Mouse (Mus musculus): Measurements from ENCODE around the gene Tnni3. TPM values are rescaled to one million over a fixed set of nuclear protein-coding genes. Genes with fewer than 3 reads are reported as not detected.
"Not testable (repeated sequence)": the region's sequence is repeated elsewhere in the genome, so short reads cannot be mapped to it uniquely, and the experiment has no call there.

Gene Tnni3
- polyA plus RNA-seq (2016; fragmentation: Nextera tagmentation; extraction: Ambion mirVana), result 2.7 and 3.6 TPM in 2 replicates

DNA sequence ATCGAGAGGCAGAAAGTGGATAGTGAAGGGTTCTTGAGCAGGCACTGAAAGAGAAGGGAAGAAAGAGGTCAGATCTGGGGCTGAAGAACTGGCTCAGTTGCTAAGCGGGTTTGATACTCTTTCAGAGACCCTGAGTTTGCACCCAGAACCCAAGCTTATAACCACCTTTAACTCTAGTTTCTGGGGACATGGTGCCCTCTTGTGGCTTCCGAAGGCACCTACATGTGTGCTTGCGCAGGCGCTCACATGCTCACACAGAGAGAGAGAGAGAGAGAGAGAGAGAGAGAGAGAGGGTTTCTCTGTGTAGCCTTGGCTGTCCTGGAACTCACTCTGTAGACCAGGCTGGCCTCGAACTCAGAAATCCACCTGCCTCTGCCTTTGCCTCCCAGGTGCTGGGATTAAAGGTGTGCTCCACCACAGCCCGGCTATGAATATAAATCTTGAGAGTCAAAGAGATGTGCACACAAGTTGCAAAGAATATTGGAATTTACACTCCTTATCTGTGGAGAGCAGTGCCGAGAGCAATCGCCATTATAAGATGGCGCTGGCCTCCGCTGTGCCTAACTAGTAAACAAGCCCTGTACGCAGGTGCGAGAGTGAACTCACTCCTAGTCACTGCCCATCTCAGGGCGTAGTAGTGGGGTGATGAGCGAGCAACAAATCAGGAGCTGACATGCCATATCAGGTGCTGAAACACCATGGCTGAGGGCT lies at the start of gene Tnni3:
Gene Tnni3 (minus strand): TSS at position 18 of the 711 bp plus-strand sequence.
- 70% methylated on average over 15 of the region's 15 CpGs for WGBS
- not testable (repeated sequence) for H3K27ac ChIP-seq (replicated peaks); H3K36me3 ChIP-seq (replicated peaks); H3K9me3 ChIP-seq; H3K4me3 ChIP-seq
- peak; percentile 71 for DNase-seq (ENCODE audit: low spot score)
- Histone ChIP-seq H3K27me3 (replicated peaks; ENCODE audit: low read depth, poor library complexity, severe bottlenecking) (peaks cover 56% of the 10 kb centered on the region), H3K4me1 (peaks cover 36% of the 10 kb centered on the region)

GRCm38 (mm10) chr7:4572361-4572760 lies 48.3 kb upstream of the Tnni3 start:
- 71% methylated on average over 2 of the region's 2 CpGs for WGBS
- not testable (repeated sequence) for H3K27ac ChIP-seq (replicated peaks); H3K4me3 ChIP-seq; H3K4me1 ChIP-seq; DNase-seq (ENCODE audit: low spot score); H3K9me3 ChIP-seq; H3K36me3 ChIP-seq (replicated peaks); H3K27me3 ChIP-seq (replicated peaks; ENCODE audit: low read depth, poor library complexity, severe bottlenecking)

GRCm38 (mm10) chr7:4562660-4563059 lies 38.6 kb upstream of the Tnni3 start:
- no peaks in the 10 kb centered on the region for H3K36me3 ChIP-seq (replicated peaks)
- H3K4me3 ChIP-seq, result no peak overlapping the region
- H3K27me3 ChIP-seq (replicated peaks; ENCODE audit: low read depth, poor library complexity, severe bottlenecking), result no peaks in the 10 kb centered on the region
- no peak for DNase-seq (ENCODE audit: low spot score)
- H3K27ac ChIP-seq (replicated peaks), result no peak overlapping the region
- H3K4me1 ChIP-seq, result no peaks in the 10 kb centered on the region
- WGBS, result 86% methylated on average over 3 of the region's 3 CpGs
- H3K9me3 ChIP-seq, result no peaks in the 10 kb centered on the region

DNA sequence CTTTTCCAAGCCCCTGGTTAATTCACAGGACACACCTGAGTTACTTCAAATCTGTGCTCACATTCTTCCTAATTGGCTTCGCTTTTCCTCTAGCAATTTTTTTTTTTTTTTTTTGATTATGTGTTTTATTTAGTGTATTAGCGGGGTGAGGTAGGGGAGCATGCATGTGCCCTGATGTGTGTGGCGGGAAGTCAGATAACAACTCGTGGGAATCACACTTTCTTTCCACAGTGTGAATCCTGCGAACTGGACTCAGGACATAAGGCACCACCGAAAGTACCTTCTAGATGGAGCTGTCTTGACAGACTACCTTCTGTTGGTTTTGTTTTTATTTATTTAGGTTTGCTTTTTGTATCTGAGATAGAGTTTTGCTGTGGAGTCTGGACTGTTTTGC lies 33.1 kb upstream of the Tnni3 start:
- no peak overlapping the region for H3K4me3 ChIP-seq
- H3K36me3 ChIP-seq (replicated peaks), result no peaks in the 10 kb centered on the region
- H3K27ac ChIP-seq (replicated peaks), result no peak overlapping the region
- H3K9me3 ChIP-seq, result no peaks in the 10 kb centered on the region
- DNase-seq (ENCODE audit: low spot score), result no peak
- no peaks in the 10 kb centered on the region for H3K27me3 ChIP-seq (replicated peaks; ENCODE audit: low read depth, poor library complexity, severe bottlenecking)
- H3K4me1 ChIP-seq, result no peaks in the 10 kb centered on the region
- 68% methylated on average over 6 of the region's 6 CpGs for WGBS

DNA sequence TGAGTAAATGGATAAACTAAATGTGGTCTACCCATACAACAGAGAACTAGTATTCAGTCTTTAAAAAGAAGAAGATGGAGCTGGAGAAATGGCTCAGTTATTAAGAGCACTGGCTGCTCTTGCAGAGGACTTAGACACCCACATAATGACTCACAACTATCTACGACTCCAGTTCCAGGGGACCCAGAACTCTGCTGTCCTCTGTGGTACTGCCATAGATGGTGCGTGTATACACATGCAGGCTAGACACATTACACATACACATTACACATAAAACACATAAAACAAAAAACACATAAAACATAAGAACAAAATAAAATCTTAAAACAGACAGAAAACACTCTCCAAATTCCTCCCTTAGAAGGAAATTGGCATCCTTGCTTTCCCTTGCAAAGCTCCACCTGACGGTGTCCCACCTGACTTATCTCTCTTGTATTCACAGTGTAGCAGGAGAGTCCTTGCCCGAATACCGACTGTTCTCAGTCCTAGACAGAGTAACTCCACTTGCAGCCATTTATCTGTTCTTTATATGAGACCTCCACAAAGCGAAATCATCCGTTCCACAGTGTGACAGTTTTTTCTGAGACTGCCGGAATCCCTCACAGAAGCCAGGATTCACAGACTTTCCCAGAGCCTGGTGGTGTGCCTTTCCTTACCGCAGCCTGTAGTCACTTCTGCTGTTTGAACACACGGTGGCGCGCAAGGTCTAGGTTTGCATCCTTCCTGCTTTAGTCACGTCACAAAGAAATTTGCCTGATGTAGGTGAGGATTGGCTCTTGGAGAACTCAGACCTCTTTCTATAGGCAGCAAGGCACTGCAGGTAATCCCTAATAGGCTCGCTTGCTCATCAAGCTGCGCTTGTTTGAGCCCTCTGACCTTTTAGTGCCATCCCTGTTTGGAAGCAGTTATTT lies 32.5 kb upstream of the Tnni3 start:
- peak; percentile 87 for DNase-seq (ENCODE audit: low spot score)
- WGBS, result 25% methylated on average over 15 of the region's 15 CpGs
- Histone ChIP-seq H3K36me3 (replicated peaks) (no peaks in the 10 kb centered on the region), H3K4me3 (no peak overlapping the region), H3K4me1 (no peaks in the 10 kb centered on the region), H3K27me3 (replicated peaks; ENCODE audit: low read depth, poor library complexity, severe bottlenecking) (no peaks in the 10 kb centered on the region), H3K9me3 (no peaks in the 10 kb centered on the region), H3K27ac (replicated peaks) (no peak overlapping the region)

- H3K27ac ChIP-seq (replicated peaks), result peak within 1 kb of the TSS; percentile 66
- peaks cover 5% of the 10 kb centered on the region; the same call in 1 of the 2 replicates for H3K9me3 ChIP-seq
- peak within 1 kb of the TSS; percentile 55 for H3K4me3 ChIP-seq
- WGBS, result 9% methylated on average over 33 of the region's 33 CpGs
- H3K27me3 ChIP-seq (replicated peaks; ENCODE audit: low read depth, poor library complexity, severe bottlenecking), result peaks cover 25% of the 10 kb centered on the region
- no peaks in the 10 kb centered on the region for H3K36me3 ChIP-seq (replicated peaks)
- H3K4me1 ChIP-seq, result peaks cover 18% of the 10 kb centered on the region
- DNase-seq (ENCODE audit: low spot score), result peak; percentile 48
Measured at GRCm38 (mm10) chr7:4547221-4547641, 23.2 kb upstream of the Tnni3 start, which contains the start of gene Syt5. Gene Syt5 (minus strand): TSS chr7:4547541.

DNA sequence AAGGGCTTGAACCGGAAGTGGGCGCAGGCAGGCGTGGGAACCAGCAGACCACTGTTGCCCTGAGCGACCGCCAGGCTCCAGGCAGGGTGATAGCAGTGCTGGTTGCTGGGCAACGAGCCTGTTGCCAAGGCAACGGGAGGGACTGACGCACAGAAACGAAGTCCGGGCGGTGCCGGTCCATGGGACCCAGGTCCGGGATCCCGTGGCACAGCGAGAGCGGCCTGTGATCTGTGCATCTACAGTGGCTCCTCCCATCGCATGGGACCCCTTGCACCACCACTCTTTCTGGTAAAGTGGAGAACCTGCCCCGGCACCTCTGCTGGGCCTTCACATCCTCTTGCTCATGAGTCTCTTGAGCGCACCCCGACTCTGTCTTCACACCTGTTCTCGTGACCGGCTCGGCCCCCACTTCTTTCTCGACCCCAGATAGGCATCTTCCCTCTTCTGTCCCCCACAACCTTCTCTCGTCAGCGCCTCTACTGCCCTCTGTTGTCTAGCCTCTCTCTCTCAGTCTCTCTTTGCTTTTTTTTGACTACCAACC lies 22.6 kb upstream of the Tnni3 start:
- DNase-seq (ENCODE audit: low spot score), result peak; percentile 85
- Histone ChIP-seq H3K27ac (replicated peaks) (peak overlapping the region; percentile 66), H3K36me3 (replicated peaks) (no peaks in the 10 kb centered on the region), H3K4me1 (peaks cover 18% of the 10 kb centered on the region), H3K27me3 (replicated peaks; ENCODE audit: low read depth, poor library complexity, severe bottlenecking) (peaks cover 25% of the 10 kb centered on the region), H3K9me3 (peaks cover 5% of the 10 kb centered on the region; the same call in 1 of the 2 replicates), H3K4me3 (peak overlapping the region; percentile 55)
- WGBS, result 3% methylated on average over 26 of the region's 26 CpGs

- Histone ChIP-seq H3K36me3 (replicated peaks) (no peaks in the 10 kb centered on the region), H3K4me3 (peak overlapping the region; percentile 55), H3K27ac (replicated peaks) (peak overlapping the region; percentile 58; the same call in 1 of the 2 replicates), H3K4me1 (peaks cover 18% of the 10 kb centered on the region), H3K27me3 (replicated peaks; ENCODE audit: low read depth, poor library complexity, severe bottlenecking) (peaks cover 25% of the 10 kb centered on the region), H3K9me3 (peaks cover 5% of the 10 kb centered on the region; the same call in 1 of the 2 replicates)
- 73% methylated on average over 15 of the region's 15 CpGs for WGBS
- DNase-seq (ENCODE audit: low spot score), result no peak
Measured at GRCm38 (mm10) chr7:4546050-4546449, 22.0 kb upstream of the Tnni3 start.

- Histone ChIP-seq H3K27me3 (replicated peaks; ENCODE audit: low read depth, poor library complexity, severe bottlenecking) (peaks cover 16% of the 10 kb centered on the region), H3K4me3 (no peak overlapping the region), H3K9me3 (no peaks in the 10 kb centered on the region), H3K36me3 (replicated peaks) (no peaks in the 10 kb centered on the region), H3K4me1 (peaks cover 11% of the 10 kb centered on the region), H3K27ac (replicated peaks) (no peak overlapping the region)
- no peak for DNase-seq (ENCODE audit: low spot score)
- WGBS, result 33% methylated on average over 17 of the region's 17 CpGs
Measured at GRCm38 (mm10) chr7:4542013-4542412, 18.0 kb upstream of the Tnni3 start.

DNA sequence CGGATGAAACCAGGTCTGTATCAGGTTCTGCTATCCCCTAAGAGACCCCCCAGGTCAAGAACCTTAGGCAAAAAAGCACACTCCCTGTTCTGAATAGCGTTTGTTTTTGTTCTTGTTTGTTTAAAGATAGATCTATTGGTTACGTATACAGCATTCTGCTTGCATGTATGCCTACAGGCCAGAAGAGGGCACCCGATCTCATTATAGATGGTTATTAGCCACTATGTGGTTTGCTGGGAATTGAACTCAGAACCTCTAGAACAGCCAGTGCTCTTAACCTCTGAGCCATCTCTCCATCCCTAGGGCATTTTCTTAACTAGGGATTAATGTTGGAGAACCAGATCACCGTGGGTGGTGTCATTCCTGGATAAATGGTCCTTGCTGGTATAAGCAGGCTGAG lies 17.3 kb upstream of the Tnni3 start:
- Histone ChIP-seq H3K27ac (replicated peaks) (no peak overlapping the region), H3K4me3 (no peak overlapping the region), H3K9me3 (no peaks in the 10 kb centered on the region), H3K36me3 (replicated peaks) (no peaks in the 10 kb centered on the region), H3K4me1 (peaks cover 4% of the 10 kb centered on the region), H3K27me3 (replicated peaks; ENCODE audit: low read depth, poor library complexity, severe bottlenecking) (peaks cover 9% of the 10 kb centered on the region)
- WGBS, result 71% methylated on average over 5 of the region's 5 CpGs
- DNase-seq (ENCODE audit: low spot score), result no peak

- WGBS, result 77% methylated on average over 2 of the region's 2 CpGs
- Histone ChIP-seq H3K27ac (replicated peaks) (no peak overlapping the region), H3K9me3 (no peaks in the 10 kb centered on the region), H3K4me1 (no peaks in the 10 kb centered on the region), H3K27me3 (replicated peaks; ENCODE audit: low read depth, poor library complexity, severe bottlenecking) (0 out of 2 replicates have a peak, but pooled peaks cover 4% of the 10 kb centered on the region), H3K4me3 (no peak overlapping the region), H3K36me3 (replicated peaks) (no peaks in the 10 kb centered on the region)
- no peak for DNase-seq (ENCODE audit: low spot score)
Measured at GRCm38 (mm10) chr7:4539019-4539418, 15.0 kb upstream of the Tnni3 start.

DNA sequence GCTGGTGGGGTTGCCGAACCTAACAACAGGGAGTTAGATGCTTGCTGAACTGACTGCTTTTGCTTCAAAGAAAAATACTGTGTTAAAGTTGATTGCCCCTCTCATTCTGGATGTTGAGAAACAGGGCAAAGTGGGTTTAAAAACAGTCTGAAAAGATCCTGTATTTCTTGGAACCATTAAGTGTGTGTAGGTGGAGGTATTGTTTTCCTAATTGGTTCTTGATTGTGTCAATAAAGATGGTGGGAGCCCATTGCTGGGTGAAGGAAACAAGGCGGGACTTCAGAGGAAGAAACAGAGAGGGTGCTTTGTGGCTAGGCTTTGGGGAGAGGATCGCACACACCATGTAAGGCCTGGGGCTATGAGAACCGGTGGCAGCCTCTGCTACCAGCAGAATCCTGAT lies 13.2 kb upstream of the Tnni3 start:
- H3K27ac ChIP-seq (replicated peaks), result no peak overlapping the region
- no peaks in the 10 kb centered on the region for H3K36me3 ChIP-seq (replicated peaks)
- H3K4me1 ChIP-seq, result peaks cover 5% of the 10 kb centered on the region
- no peak overlapping the region for H3K4me3 ChIP-seq
- no peak for DNase-seq (ENCODE audit: low spot score)
- H3K27me3 ChIP-seq (replicated peaks; ENCODE audit: low read depth, poor library complexity, severe bottlenecking), result 0 out of 2 replicates have a peak, but pooled peaks cover 4% of the 10 kb centered on the region
- no peaks in the 10 kb centered on the region for H3K9me3 ChIP-seq
- 48% methylated on average over 4 of the region's 4 CpGs for WGBS

Measured in embryonic facial prominence, embryonic 10.5 days (tissue).